Mouse (Mus musculus) c-Kit-positive CD71-positive TER-119-positive erythroid progenitor cells, embryonic 14.5 days (primary cell): ENCODE results near the gene Gna14.

Source experiments
- DNase-seq: peaks from one replicate; pipeline ENCODE4 v3.0.0-alpha.2; 2013; ENCODE audit warnings: low spot score

The Gna14 gene

GRCm38 (mm10) chr19:16456181-16456580 is 20.6 kb downstream of the Gna14 start:
- no peak for DNase-seq

GRCm38 (mm10) chr19:16457127-16457526 is 21.6 kb downstream of the Gna14 start:
- no peak for DNase-seq

- DNase-seq: no peak
Measured at GRCm38 (mm10) chr19:16459317-16459716, 23.8 kb downstream of the Gna14 start.

GRCm38 (mm10) chr19:16460292-16460691 is 24.7 kb downstream of the Gna14 start:
- DNase-seq: no peak

GRCm38 (mm10) chr19:16460831-16461230 is 25.3 kb downstream of the Gna14 start:
- DNase-seq: no peak

GRCm38 (mm10) chr19:16462461-16462860 is 26.9 kb downstream of the Gna14 start:
- no peak for DNase-seq

- no peak for DNase-seq
Measured at GRCm38 (mm10) chr19:16464730-16465129, 29.2 kb downstream of the Gna14 start.

GRCm38 (mm10) chr19:16468756-16469374 is 33.3 kb downstream of the Gna14 start:
- no peak for DNase-seq

- DNase-seq: peak; percentile 37
Measured at GRCm38 (mm10) chr19:16472655-16473054, 37.1 kb downstream of the Gna14 start.

- no peak for DNase-seq
Measured at GRCm38 (mm10) chr19:16477314-16477946, 41.9 kb downstream of the Gna14 start.

GRCm38 (mm10) chr19:16478186-16478607 is 42.6 kb downstream of the Gna14 start:
- peak; percentile 25 for DNase-seq

GRCm38 (mm10) chr19:16482047-16482446 is 46.5 kb downstream of the Gna14 start:
- peak; percentile 57 for DNase-seq

- DNase-seq: no peak
Measured at GRCm38 (mm10) chr19:16484237-16484636, 48.7 kb downstream of the Gna14 start.

GRCm38 (mm10) chr19:16484671-16485070 is 49.1 kb downstream of the Gna14 start:
- no peak for DNase-seq

- no peak for DNase-seq
Measured at GRCm38 (mm10) chr19:16490756-16491155, 55.2 kb downstream of the Gna14 start.

GRCm38 (mm10) chr19:16491497-16491896 is 55.9 kb downstream of the Gna14 start:
- no peak for DNase-seq

- no peak for DNase-seq
Measured at GRCm38 (mm10) chr19:16492453-16492852, 56.9 kb downstream of the Gna14 start.

GRCm38 (mm10) chr19:16494816-16495516 is 59.4 kb downstream of the Gna14 start:
- DNase-seq: peak; percentile 45

GRCm38 (mm10) chr19:16496016-16496415 is 60.5 kb downstream of the Gna14 start:
- DNase-seq: no peak

GRCm38 (mm10) chr19:16502054-16502453 is 66.5 kb downstream of the Gna14 start:
- DNase-seq: no peak

- no peak for DNase-seq
Measured at GRCm38 (mm10) chr19:16506711-16507364, 71.3 kb downstream of the Gna14 start.

GRCm38 (mm10) chr19:16510343-16511080 is 75.0 kb downstream of the Gna14 start:
- DNase-seq: peak; percentile 32
